Mouse (Mus musculus): ENCODE measurements around the gene Aoc2. TPM values are rescaled to one million over a fixed set of nuclear protein-coding genes. Genes with fewer than 3 reads are reported as not detected.
"Not testable (repeated sequence)": the region's sequence is repeated elsewhere in the genome, so short reads cannot be mapped to it uniquely, and the experiment has no call there.

The Aoc2 gene
- polyA plus RNA-seq, 1 experiment from 2014 or later, result 0.94 TPM

DNA sequence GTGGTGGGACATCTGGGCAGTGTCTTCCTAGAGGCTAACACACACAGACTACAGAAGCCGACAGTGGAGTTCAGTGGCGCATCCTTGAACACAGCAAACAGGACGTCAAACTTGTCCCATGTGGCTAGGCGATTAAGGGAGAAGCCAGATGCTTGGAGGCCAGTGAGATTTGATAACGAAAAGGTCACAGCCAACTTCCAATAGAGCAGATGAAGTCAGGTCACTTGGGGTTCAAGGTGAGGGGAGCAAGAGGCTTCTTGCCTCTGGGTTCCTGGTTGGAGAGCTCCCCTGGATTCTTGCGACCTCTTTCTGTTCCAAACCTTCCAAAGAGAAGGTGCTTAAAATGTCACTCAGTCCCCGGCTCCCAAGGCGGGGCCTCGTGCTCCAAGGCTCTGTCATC, 34.9 kb downstream of the Aoc2 start:
- Histone ChIP-seq H3K27me3 (replicated peaks; ENCODE audit: control insufficient read depth, insufficient read depth, low read length) (no peaks in the 10 kb centered on the region), H3K36me3 (ENCODE audit: control insufficient read depth, insufficient read depth, low read length) (no peaks in the 10 kb centered on the region), H3K4me2 (ENCODE audit: low read length) (no peak overlapping the region), H3K4me1 (ENCODE audit: control insufficient read depth, insufficient read depth, low read length) (no peaks in the 10 kb centered on the region), H3K9ac (ENCODE audit: low read length) (no peak overlapping the region), H3K4me3 (ENCODE audit: low read depth, low read length) (no peak overlapping the region), H3K27ac (ENCODE audit: low read depth, low read length) (no peak overlapping the region), H3K9me3 (replicated peaks; ENCODE audit: control insufficient read depth, low read length) (no peaks in the 10 kb centered on the region)
- DNase-seq (ENCODE audit: low spot score) (no peak), ATAC-seq (no peak)
- 80% methylated on average over 9 of the region's 9 CpGs for WGBS

DNA sequence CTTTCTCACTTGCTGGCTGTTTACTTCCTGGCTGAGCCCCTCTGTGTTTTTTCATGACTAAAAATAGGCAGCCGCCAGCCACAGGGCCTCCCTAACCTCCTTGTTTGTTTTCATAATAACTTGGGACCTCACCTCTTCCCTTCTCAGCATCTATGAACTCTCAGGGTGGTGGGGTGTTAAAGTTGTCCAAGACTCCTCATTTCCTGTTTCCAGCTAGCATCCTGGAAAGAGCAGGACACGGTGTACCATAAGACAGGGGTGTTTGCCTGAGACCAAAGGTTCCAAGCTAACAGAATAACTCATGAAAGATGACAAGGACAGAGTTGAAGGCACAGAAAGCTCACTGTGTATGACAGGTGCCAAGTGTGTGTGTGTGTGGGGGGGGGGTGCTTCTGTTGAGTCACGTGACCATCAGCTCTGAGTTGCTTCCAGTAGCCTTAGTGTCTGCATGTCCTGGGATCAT, 35.8 kb downstream of the Aoc2 start:
- 75% methylated on average over 3 of the region's 3 CpGs for WGBS
- no peak overlapping the region for H3K4me3 ChIP-seq (ENCODE audit: low read depth, low read length)
- no peak overlapping the region for H3K9ac ChIP-seq (ENCODE audit: low read length)
- no peak for DNase-seq (ENCODE audit: low spot score)
- H3K4me1 ChIP-seq (ENCODE audit: control insufficient read depth, insufficient read depth, low read length), result no peaks in the 10 kb centered on the region
- H3K4me2 ChIP-seq (ENCODE audit: low read length), result no peak overlapping the region
- H3K27me3 ChIP-seq (replicated peaks; ENCODE audit: control insufficient read depth, insufficient read depth, low read length), result no peaks in the 10 kb centered on the region
- no peak for ATAC-seq
- no peaks in the 10 kb centered on the region for H3K9me3 ChIP-seq (replicated peaks; ENCODE audit: control insufficient read depth, low read length)
- no peaks in the 10 kb centered on the region for H3K36me3 ChIP-seq (ENCODE audit: control insufficient read depth, insufficient read depth, low read length)
- H3K27ac ChIP-seq (ENCODE audit: low read depth, low read length), result no peak overlapping the region

DNA sequence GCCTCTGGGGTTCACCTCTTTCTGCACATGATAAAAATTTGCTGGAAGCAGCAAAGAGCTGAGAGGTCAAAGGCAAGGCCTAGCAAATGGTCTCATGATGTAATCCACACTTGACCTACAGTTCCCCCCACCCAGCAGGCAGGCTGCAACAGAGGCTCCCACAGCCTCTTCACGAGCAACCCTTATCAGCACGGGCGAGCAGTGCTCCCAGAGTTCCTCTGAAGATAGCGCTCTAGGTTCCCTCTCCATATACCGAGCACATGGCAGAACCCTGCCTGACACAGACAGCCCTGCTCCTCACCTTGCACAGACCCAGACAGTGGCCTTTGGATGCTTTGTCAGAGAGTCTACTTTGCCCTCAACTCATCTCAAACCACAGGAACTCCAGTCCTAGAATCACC, 39.7 kb downstream of the Aoc2 start:
- H3K36me3 ChIP-seq (ENCODE audit: control insufficient read depth, insufficient read depth, low read length), result no peaks in the 10 kb centered on the region
- 95% methylated on average over 5 of the region's 5 CpGs for WGBS
- no peaks in the 10 kb centered on the region for H3K27me3 ChIP-seq (replicated peaks; ENCODE audit: control insufficient read depth, insufficient read depth, low read length)
- no peaks in the 10 kb centered on the region for H3K9me3 ChIP-seq (replicated peaks; ENCODE audit: control insufficient read depth, low read length)
- no peak overlapping the region for H3K9ac ChIP-seq (ENCODE audit: low read length)
- DNase-seq (ENCODE audit: low spot score) (no peak), ATAC-seq (no peak)
- no peaks in the 10 kb centered on the region for H3K4me1 ChIP-seq (ENCODE audit: control insufficient read depth, insufficient read depth, low read length)
- no peak overlapping the region for H3K4me2 ChIP-seq (ENCODE audit: low read length)
- H3K4me3 ChIP-seq (ENCODE audit: low read depth, low read length), result no peak overlapping the region
- no peak overlapping the region for H3K27ac ChIP-seq (ENCODE audit: low read depth, low read length)

DNA sequence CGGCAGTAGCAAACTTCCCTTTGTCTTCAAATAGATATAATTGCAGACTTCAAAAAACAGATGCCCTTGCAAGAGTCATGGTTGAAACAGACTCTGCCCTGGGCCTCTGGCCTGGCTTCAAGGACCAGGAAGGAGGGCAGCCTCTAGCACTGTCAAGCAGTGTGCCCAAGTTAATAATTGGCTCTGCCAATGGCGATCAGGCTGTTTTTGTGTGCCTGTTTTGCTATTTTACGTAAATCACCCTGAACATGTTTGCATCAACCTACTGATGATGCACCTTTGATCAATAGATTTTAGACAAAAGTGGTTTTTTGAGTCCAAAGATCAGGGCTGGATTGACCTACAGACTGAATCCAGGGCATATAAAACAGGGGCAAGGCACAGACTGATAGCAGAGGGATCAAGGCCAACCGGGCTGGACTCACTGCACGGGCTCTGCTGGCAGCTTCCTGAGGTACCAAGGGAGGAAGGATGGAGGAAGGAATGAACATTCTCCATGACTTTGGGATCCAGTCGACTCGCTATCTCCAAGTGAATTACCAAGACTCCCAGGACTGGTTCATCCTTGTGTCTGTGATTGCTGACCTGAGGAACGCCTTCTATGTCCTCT, 42.6 kb downstream of the Aoc2 start, which contains the start of gene G6pc:
Gene G6pc, plus strand, starts transcription at position 236 of the 610 bp plus-strand sequence.
- no peaks in the 10 kb centered on the region for H3K9me3 ChIP-seq (replicated peaks; ENCODE audit: control insufficient read depth, low read length)
- no peak for ATAC-seq
- H3K36me3 ChIP-seq (ENCODE audit: control insufficient read depth, insufficient read depth, low read length), result no peaks in the 10 kb centered on the region
- no peaks in the 10 kb centered on the region for H3K4me1 ChIP-seq (ENCODE audit: control insufficient read depth, insufficient read depth, low read length)
- no peaks in the 10 kb centered on the region for H3K27me3 ChIP-seq (replicated peaks; ENCODE audit: control insufficient read depth, insufficient read depth, low read length)
- no peak within 1 kb of the TSS for H3K4me3 ChIP-seq (ENCODE audit: low read depth, low read length)
- no peak within 1 kb of the TSS for H3K4me2 ChIP-seq (ENCODE audit: low read length)
- no peak within 1 kb of the TSS for H3K27ac ChIP-seq (ENCODE audit: low read depth, low read length)
- no peak within 1 kb of the TSS for H3K9ac ChIP-seq (ENCODE audit: low read length)
- no peak for DNase-seq (ENCODE audit: low spot score)
- WGBS, result 91% methylated on average over 8 of the region's 8 CpGs

DNA sequence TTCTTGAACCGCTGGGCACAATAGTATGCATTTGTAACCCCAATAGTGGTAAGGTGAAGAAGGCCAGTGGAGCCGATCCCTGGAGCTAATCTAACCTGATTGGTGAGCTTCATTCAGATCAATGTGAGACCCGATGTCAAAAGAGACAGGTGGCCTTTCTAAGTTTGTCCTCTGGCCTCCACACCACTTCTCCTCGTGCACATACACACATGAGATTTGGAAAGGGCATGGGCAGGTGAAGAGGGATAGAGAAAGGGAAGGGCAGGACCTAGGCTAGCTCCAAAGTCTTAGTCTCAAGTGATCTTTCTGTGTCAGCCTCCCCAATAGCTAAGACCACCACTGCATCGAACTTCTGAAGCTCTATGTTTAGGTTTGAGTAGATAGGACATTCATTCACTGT, 45.3 kb downstream of the Aoc2 start:
- DNase-seq (ENCODE audit: low spot score) (no peak), ATAC-seq (no peak)
- Histone ChIP-seq H3K27me3 (replicated peaks; ENCODE audit: control insufficient read depth, insufficient read depth, low read length) (no peaks in the 10 kb centered on the region), H3K9ac (ENCODE audit: low read length) (no peak overlapping the region), H3K4me3 (ENCODE audit: low read depth, low read length) (no peak overlapping the region), H3K9me3 (replicated peaks; ENCODE audit: control insufficient read depth, low read length) (no peaks in the 10 kb centered on the region), H3K27ac (ENCODE audit: low read depth, low read length) (no peak overlapping the region), H3K4me2 (ENCODE audit: low read length) (no peak overlapping the region), H3K36me3 (ENCODE audit: control insufficient read depth, insufficient read depth, low read length) (no peaks in the 10 kb centered on the region), H3K4me1 (ENCODE audit: control insufficient read depth, insufficient read depth, low read length) (no peaks in the 10 kb centered on the region)
- WGBS, result 79% methylated on average over 5 of the region's 5 CpGs

DNA sequence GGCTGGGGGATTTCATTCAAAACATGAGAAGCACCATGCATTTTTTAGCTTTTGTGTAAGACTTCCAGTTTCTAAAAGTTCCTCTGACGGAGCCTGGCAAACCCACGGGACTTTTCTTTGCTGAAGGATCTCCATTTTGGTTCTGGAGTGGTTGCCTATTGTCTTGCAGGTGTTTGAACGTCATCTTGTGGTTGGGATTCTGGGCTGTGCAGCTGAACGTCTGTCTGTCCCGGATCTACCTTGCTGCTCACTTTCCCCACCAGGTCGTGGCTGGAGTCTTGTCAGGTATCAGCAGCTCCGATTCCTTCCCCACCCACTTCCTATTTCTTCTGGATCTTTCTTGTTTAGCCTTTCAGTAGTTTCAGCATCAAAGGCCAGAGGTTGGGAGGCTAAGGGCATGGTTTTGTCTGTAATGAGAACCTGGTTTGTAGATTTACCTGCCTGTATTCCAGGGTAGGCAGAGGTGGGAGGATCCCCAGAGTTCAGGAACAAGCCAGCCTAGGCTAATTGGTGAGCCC, 49.6 kb downstream of the Aoc2 start:
- Histone ChIP-seq H3K9ac (ENCODE audit: low read length) (no peak overlapping the region), H3K27me3 (replicated peaks; ENCODE audit: control insufficient read depth, insufficient read depth, low read length) (no peaks in the 10 kb centered on the region), H3K4me3 (ENCODE audit: low read depth, low read length) (no peak overlapping the region), H3K27ac (ENCODE audit: low read depth, low read length) (no peak overlapping the region), H3K9me3 (replicated peaks; ENCODE audit: control insufficient read depth, low read length) (no peaks in the 10 kb centered on the region), H3K4me2 (ENCODE audit: low read length) (no peak overlapping the region), H3K4me1 (ENCODE audit: control insufficient read depth, insufficient read depth, low read length) (no peaks in the 10 kb centered on the region), H3K36me3 (ENCODE audit: control insufficient read depth, insufficient read depth, low read length) (no peaks in the 10 kb centered on the region)
- DNase-seq (ENCODE audit: low spot score) (no peak), ATAC-seq (no peak)
- WGBS, result 64% methylated on average over 7 of the region's 7 CpGs

DNA sequence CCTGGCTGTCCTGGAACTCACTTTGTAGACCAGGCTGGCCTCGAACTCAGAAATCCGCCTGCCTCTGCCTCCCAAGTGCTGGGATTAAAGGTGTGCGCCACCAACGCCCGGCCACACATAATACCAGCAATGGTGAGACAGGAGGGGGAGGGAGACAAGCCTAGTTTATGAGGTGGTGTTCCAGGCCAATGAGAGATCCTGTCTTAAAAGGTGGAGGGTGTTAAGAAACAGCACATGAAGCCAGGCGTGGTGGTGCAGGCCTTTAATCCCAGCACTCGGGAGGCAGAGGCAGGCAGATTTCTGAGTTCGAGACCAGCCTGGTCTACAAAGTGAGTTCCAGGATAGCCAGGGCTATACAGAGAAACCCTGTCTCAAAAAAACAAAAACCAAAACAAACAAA, 53.3 kb downstream of the Aoc2 start:
- 98% methylated on average over 8 of the region's 8 CpGs for WGBS
- H3K9ac ChIP-seq (ENCODE audit: low read length); ATAC-seq; H3K4me2 ChIP-seq (ENCODE audit: low read length); H3K36me3 ChIP-seq (ENCODE audit: control insufficient read depth, insufficient read depth, low read length); DNase-seq (ENCODE audit: low spot score); H3K4me1 ChIP-seq (ENCODE audit: control insufficient read depth, insufficient read depth, low read length); H3K27ac ChIP-seq (ENCODE audit: low read depth, low read length); H3K4me3 ChIP-seq (ENCODE audit: low read depth, low read length); H3K9me3 ChIP-seq (replicated peaks; ENCODE audit: control insufficient read depth, low read length); H3K27me3 ChIP-seq (replicated peaks; ENCODE audit: control insufficient read depth, insufficient read depth, low read length): not testable (repeated sequence)

DNA sequence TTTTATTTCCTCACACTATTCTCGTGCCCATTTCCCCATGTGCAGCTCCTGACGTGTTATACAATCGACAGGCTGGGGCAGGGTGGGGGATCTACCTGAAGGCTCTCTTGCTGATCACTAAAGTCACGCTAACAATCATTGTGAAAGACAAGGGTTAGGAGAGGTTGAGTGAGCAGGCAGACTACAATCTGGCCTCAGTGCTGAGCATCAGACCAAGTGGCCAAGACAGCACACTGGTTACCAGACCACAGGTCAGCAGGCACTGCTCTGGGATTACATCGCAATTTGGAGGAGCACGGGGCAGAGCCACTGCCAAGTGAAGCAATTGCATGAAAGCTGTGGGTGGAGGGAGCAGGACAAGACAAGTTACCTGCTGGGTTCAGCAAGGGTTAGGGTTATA, 54.1 kb downstream of the Aoc2 start:
- WGBS, result 83% methylated on average over 6 of the region's 6 CpGs
- no peak for DNase-seq (ENCODE audit: low spot score)

More for the DNA sequence above, 54.1 kb downstream of the Aoc2 start:
- ATAC-seq, result no peak
- H3K4me1 ChIP-seq (ENCODE audit: control insufficient read depth, insufficient read depth, low read length), result no peaks in the 10 kb centered on the region
- no peaks in the 10 kb centered on the region for H3K27me3 ChIP-seq (replicated peaks; ENCODE audit: control insufficient read depth, insufficient read depth, low read length)
- no peak overlapping the region for H3K27ac ChIP-seq (ENCODE audit: low read depth, low read length)
- H3K9ac ChIP-seq (ENCODE audit: low read length), result no peak overlapping the region
- H3K4me3 ChIP-seq (ENCODE audit: low read depth, low read length), result no peak overlapping the region
- H3K9me3 ChIP-seq (replicated peaks; ENCODE audit: control insufficient read depth, low read length), result no peaks in the 10 kb centered on the region
- H3K4me2 ChIP-seq (ENCODE audit: low read length), result no peak overlapping the region
- H3K36me3 ChIP-seq (ENCODE audit: control insufficient read depth, insufficient read depth, low read length), result no peaks in the 10 kb centered on the region
